Mouse (Mus musculus): ENCODE data around the gene Csmd2.

- TF ChIP-seq EP300 (IDR thresholded peaks at IDR 0.05) (no peak), CTCF (IDR thresholded peaks at IDR 0.05) (peak; percentile 58)
These were observed 330.3 kb downstream of the Csmd2 start for GRCm38 (mm10) chr4:128317951-128318350.
